Mouse (Mus musculus): ENCODE data around the gene Apbb2.

Gene Apbb2

GRCm38 (mm10) chr5:66618597-66618996 is at the start of gene Apbb2:
Gene Apbb2 (minus strand): TSS chr5:66618784.
- DNase-seq (ENCODE audit: extremely low spot score, low spot score) = peak; percentile 95

DNA sequence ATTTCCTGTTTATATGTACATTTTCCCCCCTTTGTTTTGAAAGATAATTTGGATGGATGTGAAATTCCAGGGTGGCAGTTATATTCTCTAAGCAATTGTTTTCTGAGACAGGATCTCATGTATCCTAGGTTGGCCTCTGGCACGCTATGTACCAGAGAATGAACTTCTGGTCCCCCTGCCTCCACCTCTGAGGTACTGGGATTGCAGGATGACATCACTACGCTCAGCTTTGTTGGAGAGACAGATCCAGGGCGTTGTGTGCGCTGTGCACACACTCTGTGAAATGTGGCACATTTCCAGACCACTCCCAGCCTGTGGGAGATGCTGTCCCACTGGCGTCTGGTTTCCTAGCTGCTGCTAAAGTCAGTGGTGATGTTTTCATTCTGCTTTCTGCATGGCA is 35.6 kb upstream of the Apbb2 start:
- no peak for DNase-seq (ENCODE audit: extremely low spot score, low spot score)

- DNase-seq (ENCODE audit: extremely low spot score, low spot score) = no peak
Measured at GRCm38 (mm10) chr5:66647504-66647903, 28.9 kb upstream of the Apbb2 start.

- DNase-seq (ENCODE audit: extremely low spot score, low spot score) = no peak
Measured at GRCm38 (mm10) chr5:66643260-66643659, 24.7 kb upstream of the Apbb2 start.

- DNase-seq (ENCODE audit: extremely low spot score, low spot score) = no peak
Measured at GRCm38 (mm10) chr5:66642156-66642555, 23.6 kb upstream of the Apbb2 start.

- DNase-seq (ENCODE audit: extremely low spot score, low spot score) = no peak
Measured at GRCm38 (mm10) chr5:66635459-66636079, 17.0 kb upstream of the Apbb2 start.

DNA sequence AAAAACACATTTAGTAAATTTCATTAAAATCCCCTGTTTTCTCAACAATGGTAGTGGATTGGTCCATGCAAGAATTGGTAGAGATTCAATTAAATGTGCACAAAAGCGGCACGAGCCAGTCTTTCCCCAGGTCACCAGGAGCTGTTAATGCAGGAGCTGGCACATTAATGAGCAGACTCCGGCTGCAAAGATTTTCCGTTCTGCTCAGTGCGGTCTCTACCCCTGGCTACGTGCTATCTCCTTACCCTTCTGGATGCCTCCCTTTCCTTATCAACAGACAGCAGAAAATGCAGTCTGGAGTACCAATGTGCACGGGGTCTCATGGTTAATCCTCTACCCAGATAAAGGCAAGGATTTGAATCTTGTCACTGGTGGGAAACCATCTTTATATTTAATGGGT is 9.2 kb upstream of the Apbb2 start:
- no peak for DNase-seq (ENCODE audit: extremely low spot score, low spot score)

DNA sequence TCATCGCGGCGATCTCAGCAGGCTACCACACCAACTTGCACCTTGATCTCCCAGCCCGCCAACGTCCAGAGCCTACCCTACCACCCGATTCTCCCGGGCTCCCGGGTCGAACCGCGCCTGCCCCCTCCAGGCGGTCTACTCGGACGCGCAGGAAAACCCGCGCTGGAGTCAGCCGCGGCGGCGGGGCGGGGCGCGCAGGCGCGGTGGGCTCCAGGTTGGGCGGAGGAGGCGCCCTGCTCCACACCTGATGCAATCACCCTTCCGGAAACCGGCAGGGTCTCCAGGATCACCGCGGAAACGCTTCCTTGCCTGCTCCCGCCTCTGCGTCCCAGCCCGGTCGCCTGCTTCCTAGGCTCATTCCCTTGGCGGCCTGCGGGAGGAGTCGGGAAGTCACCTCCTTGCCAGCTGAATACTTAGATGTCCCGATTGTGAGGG is 1.6 kb upstream of the Apbb2 start:
- peak; percentile 85 for DNase-seq (ENCODE audit: extremely low spot score, low spot score)

DNA sequence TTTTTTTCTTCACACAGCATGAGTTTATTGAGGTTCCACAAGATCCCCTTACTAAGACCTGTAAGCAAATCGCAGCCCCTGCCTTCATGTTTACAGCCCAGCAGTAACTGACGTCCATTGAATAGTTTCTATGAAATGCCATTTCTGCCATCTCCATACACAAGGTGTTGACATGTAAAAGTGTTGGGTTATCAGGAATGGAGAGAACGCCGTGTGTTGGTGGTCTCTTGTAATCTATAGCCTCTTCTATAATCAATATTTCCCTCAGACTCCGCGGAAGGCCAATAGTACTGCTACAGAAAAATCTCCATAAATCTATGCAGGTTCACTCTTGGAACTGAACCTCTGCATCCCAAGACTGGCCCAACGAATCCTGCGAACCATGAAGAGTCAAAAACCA is 1.1 kb upstream of the Apbb2 start:
- no peak for DNase-seq (ENCODE audit: extremely low spot score, low spot score)

GRCm38 (mm10) chr5:66619195-66619594 is 611 bp upstream of the Apbb2 start:
- DNase-seq (ENCODE audit: extremely low spot score, low spot score) = no peak

DNA sequence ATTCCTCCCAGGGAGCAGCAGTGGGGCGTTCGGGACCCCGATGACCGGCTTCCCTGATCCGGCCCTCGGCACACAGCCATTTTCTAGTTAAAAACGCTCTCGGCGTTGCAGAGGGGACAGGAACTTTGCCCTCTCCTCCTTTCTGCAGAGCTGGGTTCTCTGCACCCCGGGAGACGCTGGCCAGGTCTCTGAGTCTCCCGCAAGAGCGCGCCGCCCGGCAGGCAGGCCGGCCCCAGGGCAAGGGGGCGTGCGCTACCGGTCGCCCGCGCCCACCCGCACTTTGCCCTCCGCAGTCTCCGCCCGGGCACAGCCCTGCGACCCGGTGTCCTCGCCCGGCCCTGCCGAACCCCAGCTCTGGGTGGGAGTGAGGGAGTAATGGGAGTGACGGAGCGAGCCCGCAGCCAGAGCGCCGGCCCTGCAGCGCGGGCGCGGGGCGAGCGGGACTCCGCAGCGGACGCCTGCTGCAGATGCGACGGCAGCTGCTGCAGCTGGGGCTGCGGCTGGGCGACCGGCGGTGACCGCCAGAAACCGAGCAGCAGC is 593 bp downstream of the Apbb2 start:
- DNase-seq (ENCODE audit: extremely low spot score, low spot score) = no peak

DNA sequence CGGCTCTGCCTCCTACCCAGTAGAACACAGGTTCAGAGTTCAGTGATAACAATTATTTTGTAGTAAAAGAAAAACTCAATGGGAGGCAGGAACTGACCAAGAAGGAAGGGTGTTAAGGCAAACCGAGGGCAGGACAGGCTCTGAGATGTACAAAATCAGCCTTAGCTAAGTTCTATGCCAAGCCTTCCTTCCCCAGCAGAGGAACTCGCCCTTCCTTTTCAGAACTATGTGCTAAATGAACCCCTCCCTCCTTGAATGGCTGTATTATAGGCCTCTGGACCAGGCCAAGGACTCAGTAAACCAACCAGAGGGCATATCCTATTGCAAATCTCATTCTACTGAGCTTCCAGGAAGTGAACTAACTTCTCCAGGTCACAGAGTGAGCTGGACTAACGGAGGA is 3.6 kb downstream of the Apbb2 start:
- no peak for DNase-seq (ENCODE audit: extremely low spot score, low spot score)

DNA sequence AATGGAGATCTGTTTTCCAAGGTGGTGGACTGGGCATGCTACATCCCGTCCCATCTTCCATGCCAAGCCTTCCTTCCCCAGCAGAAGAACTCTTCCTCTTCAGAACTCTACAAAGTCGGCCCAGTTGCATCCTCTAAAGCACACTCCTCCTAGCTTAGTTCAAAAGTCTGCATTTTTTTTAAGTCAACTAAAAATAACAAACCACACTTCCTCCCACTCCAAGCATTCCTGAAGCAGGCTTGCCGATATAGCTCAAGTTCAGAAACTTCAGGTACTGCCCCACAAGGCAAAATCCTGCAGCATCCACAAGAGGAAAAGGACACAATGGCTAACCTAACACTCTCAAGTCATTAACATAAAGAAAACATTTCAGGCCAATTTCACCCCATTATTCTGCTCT is 4.9 kb downstream of the Apbb2 start:
- DNase-seq (ENCODE audit: extremely low spot score, low spot score) = no peak

DNA sequence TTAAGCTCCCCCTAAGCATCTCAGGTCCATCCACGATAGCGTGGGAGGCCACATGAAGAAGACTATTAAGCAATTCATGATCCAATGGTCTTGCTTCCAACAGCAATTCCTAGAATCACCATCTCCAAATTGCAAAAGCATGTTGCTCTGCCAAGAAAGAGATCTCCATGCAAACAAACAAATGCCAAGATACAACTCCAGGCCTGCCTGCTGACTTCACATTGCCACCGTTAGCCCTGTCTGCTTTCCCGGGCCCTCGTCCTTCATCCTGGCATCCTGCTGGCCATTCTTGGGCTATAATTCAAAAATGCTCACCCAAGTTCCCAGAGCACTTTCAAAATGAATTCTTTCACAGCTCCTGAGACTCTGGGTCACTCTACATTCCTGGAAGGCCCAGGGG is 5.6 kb downstream of the Apbb2 start:
- no peak for DNase-seq (ENCODE audit: extremely low spot score, low spot score)

DNA sequence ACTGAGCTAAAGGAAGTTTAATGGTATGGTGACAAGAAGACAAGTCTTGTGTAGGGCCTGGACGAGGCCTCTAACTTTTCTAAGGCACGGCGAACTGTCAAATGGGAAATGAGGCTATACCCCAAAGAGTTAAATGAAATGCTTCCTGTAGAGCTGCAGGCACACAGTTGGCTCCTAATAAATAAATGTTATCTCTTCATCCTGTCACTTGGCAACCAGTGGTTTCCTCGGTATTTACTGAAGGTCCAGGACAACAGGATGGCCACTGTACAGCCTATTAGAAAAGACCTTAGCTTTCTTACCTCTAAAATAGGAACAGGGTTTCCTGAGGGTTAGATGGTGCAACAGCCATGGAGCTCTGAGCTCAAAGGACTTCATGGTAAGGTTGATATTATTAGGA is 6.7 kb downstream of the Apbb2 start:
- DNase-seq (ENCODE audit: extremely low spot score, low spot score) = no peak

GRCm38 (mm10) chr5:66611361-66611760 is 7.2 kb downstream of the Apbb2 start:
- no peak for DNase-seq (ENCODE audit: extremely low spot score, low spot score)

DNA sequence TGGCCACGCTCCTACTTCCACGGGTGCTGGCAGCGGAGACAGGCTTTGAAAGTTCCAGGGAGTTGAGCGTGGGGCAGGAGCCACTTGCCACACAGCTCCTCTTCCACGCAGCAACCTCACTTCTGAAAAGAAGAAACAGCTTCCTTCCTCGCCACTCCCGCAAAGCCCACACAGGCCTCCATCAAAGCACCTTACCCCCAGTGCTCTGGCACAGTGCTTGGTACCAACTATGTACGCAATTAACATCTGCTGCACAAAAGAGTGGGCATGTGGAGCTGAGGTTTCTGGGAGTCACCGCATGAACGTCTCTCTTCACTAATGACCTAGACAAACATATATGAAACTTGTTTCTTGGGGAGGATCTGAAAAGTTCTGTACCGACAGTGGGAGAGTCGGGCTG is 8.3 kb downstream of the Apbb2 start:
- DNase-seq (ENCODE audit: extremely low spot score, low spot score) = no peak

- DNase-seq (ENCODE audit: extremely low spot score, low spot score) = no peak
Measured at GRCm38 (mm10) chr5:66609306-66609705, 9.3 kb downstream of the Apbb2 start.

GRCm38 (mm10) chr5:66607801-66608200 is 10.8 kb downstream of the Apbb2 start:
- no peak for DNase-seq (ENCODE audit: extremely low spot score, low spot score)

GRCm38 (mm10) chr5:66607201-66607600 is 11.4 kb downstream of the Apbb2 start:
- no peak for DNase-seq (ENCODE audit: extremely low spot score, low spot score)

DNA sequence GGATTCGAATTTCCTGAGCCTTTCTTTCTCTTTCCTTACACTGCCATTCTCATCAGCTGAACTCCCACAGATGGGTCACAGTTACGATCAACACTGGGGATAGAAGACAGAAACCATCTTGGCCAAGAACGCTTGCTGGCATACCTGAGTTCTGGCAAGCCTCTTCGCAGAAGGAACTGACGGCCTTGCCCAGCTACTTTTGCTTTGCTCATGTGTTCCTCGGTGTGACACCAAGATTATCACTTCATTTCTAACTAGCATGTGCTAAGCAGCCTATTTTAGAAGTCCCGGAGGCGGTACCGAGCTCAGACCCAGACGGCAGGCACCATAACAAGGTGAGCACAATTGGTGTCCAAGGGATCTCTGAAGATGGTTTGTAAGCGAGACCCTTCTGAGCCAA is 12.9 kb downstream of the Apbb2 start:
- DNase-seq (ENCODE audit: extremely low spot score, low spot score) = no peak

GRCm38 (mm10) chr5:66604423-66604822 is 14.2 kb downstream of the Apbb2 start:
- no peak for DNase-seq (ENCODE audit: extremely low spot score, low spot score)

DNA sequence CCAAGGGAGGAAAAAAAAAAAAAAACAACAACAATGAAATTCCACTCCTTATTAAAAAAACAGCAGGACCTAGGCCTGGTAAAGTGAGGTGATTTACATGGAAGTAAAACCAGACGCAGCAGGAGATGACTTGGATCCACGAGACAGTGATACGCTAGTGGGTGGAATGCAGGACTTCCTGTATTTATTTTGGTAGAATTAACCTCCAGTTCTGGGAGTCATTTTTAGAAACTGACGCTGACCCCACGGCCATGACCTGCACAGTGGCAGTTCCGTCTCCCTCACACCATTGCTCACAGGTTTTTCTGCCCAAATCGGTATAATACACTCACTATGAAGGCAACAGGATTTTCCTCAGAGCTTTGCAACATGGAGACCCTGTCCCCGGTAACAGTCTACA is 14.8 kb downstream of the Apbb2 start:
- no peak for DNase-seq (ENCODE audit: extremely low spot score, low spot score)

DNA sequence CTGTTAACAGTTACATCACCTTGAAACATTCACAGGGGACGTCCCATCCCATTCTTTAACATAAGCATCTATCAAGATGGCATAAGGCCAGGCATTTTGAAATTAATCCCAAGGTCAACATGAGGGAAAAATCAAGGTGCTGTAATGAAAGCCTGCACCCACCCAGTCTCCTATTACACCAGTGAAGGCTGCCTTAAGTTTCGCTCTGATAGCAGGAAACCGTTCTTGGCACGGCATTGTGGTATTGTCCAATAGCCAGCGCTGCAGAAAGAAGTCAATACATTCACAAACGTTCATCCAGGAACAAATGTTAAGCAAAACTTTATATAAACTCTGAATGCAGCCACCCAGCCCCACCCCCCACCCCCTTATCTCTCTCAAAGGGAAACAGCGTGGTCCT is 15.4 kb downstream of the Apbb2 start:
- no peak for DNase-seq (ENCODE audit: extremely low spot score, low spot score)

All from neural tube, embryonic 10.5 days (tissue).